Mouse (Mus musculus): ENCODE measurements at regions not wholly inside any gene's neighbourhood (a gene's known extent, or its start where the extent isn't known, plus 50 kb on each side); places are given as distances from the start of the nearest gene placed in this dataset.

GRCm38 (mm10) chrX:61652377-61652776 is 56.9 kb upstream of the Ldoc1 start:
- WGBS: 55% methylated on average over 1 of the region's 1 CpGs
- Histone ChIP-seq H3K27me3 (ENCODE audit: control insufficient read depth, insufficient read depth, low read length) (no peaks in the 10 kb centered on the region), H3K4me1 (ENCODE audit: control insufficient read depth, insufficient read depth) (no peaks in the 10 kb centered on the region), H3K36me3 (replicated peaks; ENCODE audit: control insufficient read depth, insufficient read depth, low read length) (no peaks in the 10 kb centered on the region), H3K4me2 (ENCODE audit: low read depth, low read length) (no peak overlapping the region), H3K9ac (replicated peaks; ENCODE audit: low read depth, low read length) (no peak overlapping the region), H3K27ac (ENCODE audit: low read depth) (no peak overlapping the region), H3K9me3 (replicated peaks; ENCODE audit: control insufficient read depth, low read length) (no peaks in the 10 kb centered on the region), H3K4me3 (ENCODE audit: low read depth, low read length) (no peak overlapping the region)
- DNase-seq (ENCODE audit: low spot score) (no peak), ATAC-seq (ENCODE audit: insufficient read depth, low read depth) (no peak)
- TF ChIP-seq EP300 (IDR thresholded peaks at IDR 0.05; ENCODE audit: low read depth) (no peak), CTCF (IDR thresholded peaks at IDR 0.05; ENCODE audit: low read depth) (no peak)

DNA sequence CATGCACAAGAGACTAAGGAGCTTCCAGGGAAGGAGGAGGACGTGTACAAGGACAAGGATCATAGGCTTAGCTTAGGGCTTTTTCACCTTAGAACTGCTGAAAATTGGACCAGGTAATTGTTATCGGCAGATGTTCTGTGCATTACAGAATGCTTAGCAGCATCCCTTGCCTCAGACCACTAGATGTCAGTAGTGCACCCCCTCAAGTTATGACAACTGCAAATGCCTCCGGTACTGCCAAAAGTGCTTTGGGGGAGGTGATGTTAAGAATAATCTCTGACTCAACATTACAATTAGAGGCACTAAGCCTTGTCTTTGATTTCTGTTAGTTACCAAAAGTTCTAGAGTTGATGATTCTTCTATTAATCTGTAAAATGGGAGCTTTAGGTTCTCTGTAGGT is 56.2 kb upstream of the Ldoc1 start:
- no peaks in the 10 kb centered on the region for H3K36me3 ChIP-seq (replicated peaks; ENCODE audit: control insufficient read depth, insufficient read depth, low read length)
- no peak overlapping the region for H3K27ac ChIP-seq (ENCODE audit: low read depth)
- WGBS: 26% methylated on average over 3 of the region's 3 CpGs
- no peak overlapping the region for H3K4me3 ChIP-seq (ENCODE audit: low read depth, low read length)
- H3K9me3 ChIP-seq (replicated peaks; ENCODE audit: control insufficient read depth, low read length): no peaks in the 10 kb centered on the region
- no peak overlapping the region for H3K4me2 ChIP-seq (ENCODE audit: low read depth, low read length)
- no peaks in the 10 kb centered on the region for H3K27me3 ChIP-seq (ENCODE audit: control insufficient read depth, insufficient read depth, low read length)
- H3K4me1 ChIP-seq (ENCODE audit: control insufficient read depth, insufficient read depth): no peaks in the 10 kb centered on the region
- TF ChIP-seq EP300 (IDR thresholded peaks at IDR 0.05; ENCODE audit: low read depth) (no peak), CTCF (IDR thresholded peaks at IDR 0.05; ENCODE audit: low read depth) (peak; percentile 58)
- DNase-seq (ENCODE audit: low spot score): peak; percentile 17
- H3K9ac ChIP-seq (replicated peaks; ENCODE audit: low read depth, low read length): no peak overlapping the region
- ATAC-seq (ENCODE audit: insufficient read depth, low read depth): no peak
